Mouse (Mus musculus) urinary bladder, adult 18-20 months (tissue): ENCODE measurements at regions not wholly inside any gene's neighbourhood (a gene's known extent, or its start where the extent isn't known, plus 50 kb on each side); places are given as distances from the start of the nearest gene placed in this dataset.

ENCODE experiments used
- DNase-seq, 2 experiments: peaks; one replicate each; pipeline ENCODE4 v3.0.0; 2022; ENCODE audit warnings: low spot score in 2 of 2, mixed read lengths in 2 of 2

DNA sequence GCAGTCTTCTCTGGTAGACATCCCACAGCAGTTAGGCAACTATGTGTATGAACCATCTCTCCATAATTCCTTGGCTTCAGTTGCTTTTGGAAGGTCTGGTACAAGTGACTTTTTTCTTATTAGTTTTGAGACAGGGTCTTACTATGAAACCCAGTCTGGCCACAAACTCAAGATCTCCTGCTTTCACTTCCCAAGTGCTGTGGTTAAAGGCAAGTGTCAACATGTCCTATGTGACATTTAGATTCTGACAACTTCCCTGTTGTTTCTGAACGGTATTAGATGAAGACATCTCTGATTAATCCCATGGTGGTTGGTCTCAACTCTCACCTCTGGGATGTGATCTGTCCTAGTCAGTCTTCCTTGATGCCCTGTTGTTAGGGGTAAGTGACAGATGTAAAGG lies 88.4 kb upstream of the Fbxo33 start:
- DNase-seq = no peak

DNA sequence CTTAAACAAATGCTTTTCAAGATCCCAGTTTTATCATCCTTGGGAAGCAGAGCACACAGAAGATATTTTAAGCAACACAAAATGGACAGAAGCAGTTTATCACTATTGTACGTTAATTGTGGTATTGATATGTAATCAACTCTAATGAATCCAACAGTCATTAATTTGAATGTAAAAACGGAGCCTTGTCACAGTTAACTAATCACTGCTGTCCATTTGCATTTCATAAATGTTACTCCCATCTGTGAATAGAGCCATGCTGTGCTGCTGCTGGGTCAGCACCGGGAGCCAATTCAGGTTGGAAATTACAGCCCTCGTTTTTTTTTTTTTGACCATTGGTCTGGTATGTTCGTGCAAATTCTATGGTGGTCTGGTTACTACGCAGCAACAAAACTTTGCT lies 85.0 kb upstream of the Fbxo33 start:
- no peak for DNase-seq
